Mouse (Mus musculus) urinary bladder, postnatal 4 days (tissue): ENCODE data around the gene Ric8a.
A peak's percentile ranks its signal among the peaks of the same experiment; 100 is the strongest.

Source experiments
- DNase-seq, 2 experiments: peaks; one replicate each; pipeline ENCODE4 v3.0.0; 2021 to 2022; ENCODE audit warnings: low spot score in 2 of 2

Ric8a gene

DNA sequence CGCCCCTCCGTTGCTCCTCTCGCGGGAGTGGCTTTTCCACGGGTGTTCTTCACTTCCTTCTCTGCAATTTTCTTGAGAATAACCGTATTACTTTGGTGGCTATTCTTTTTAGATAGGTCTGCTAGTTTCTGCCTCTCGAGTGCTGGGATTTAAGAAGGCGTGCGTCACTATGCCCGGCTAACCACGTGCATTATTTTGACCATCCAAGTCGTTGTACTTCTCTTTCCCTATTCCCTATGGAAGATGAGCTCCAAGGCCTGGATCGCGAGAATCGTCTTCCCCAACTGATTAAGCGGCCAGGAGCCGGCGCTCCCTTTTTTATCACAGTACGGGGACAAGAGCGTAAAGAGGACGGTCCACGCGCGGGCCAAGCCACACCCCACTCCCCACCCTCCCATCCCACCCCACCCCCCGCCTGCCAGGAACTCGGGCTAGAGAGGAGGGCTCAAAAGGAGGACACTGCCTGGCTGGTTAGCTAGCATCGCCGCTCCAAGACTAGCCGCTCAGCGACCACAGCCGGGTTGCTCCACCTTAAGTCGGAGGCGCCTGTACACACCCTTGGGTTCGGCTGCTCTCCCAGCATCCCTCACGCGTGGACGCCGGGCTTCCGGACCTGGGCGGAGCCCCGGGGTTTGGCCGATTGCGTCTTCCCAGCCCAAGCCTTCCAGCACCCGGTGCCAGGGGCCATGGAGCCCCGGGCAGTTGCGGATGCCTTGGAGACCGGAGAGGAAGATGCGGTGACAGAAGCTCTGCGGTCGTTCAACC, at the start of gene Ric8a:
Gene Ric8a (plus strand): TSS at position 173 of the 765 bp plus-strand sequence.
- DNase-seq, result peak; percentile 87 to 89

DNA sequence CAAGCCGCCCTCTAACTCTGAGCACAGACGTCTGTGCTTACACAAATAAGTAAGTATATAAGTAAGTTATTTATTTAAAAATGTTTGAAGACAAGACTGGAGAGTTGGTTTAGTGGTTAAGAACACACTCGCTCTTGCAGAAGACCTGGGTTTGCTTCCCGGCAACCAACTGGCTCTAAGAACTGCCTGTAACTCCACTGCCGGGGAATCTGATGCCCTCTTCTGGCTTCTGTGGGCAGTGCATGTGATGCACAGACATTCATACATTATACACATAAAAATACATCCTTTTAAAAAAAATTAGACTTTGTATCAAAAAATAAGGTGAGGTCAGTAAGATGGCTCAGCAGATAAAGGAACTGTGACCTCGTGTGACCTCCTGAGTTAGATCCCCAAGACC, 46.3 kb upstream of the Ric8a start:
- no peak for DNase-seq

DNA sequence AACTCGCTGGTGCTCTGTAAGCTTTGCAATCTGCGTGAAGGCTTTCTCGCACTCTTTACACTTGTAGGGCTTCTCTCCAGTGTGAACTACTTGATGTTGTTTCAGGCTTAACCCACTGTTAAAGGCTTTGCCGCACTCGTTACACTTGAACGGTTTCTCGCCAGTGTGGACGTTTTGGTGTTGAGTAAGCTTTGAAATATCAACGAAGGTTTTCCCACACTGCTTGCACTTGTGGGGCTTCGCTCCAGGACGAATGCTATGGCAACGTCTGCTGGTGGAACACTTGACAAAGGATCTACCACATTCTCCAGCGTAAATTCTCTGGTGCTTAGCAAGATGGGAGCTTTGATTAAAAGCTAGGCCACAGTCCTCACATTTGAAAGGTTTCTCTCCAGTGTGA, 45.0 kb upstream of the Ric8a start:
- DNase-seq, result no peak

DNA sequence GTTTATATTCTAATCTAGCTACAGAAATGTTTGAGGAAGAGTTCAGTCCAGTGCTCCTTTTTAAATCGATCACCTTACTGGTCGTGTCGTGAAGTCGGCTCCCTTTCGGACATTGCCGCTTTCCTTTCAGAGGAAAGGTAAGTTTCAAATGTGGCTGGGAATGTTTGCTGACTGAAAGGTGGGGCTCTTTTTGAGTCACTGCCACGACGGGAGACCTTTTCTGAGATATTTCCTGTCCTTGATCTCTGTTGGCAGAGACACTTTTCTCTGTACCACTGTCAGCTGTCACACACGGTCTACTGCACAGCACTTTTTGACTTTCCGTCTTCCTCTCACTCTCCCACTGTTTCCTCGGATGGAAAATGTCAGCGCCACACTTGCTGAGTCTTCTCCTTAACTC, 43.9 kb upstream of the Ric8a start:
- DNase-seq, result no peak

DNA sequence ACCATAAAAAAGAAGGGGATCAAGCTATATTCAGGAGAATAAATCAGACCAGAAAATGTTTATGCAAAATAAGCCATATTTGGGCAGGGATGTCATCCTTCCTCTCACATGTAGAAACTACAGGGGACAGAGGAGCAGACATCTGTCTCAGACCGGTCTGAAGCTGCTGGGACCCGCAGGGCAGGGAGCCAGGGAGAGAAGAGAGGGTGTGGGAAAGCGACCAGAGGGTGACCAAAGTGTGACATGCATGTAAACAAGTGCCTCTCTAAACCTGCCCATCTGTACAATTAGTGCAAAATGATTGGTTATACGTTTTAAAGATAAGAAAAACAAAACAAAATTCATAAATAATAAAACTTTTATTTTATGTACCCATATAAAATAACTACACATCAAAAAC, 36.6 kb upstream of the Ric8a start:
- no peak for DNase-seq

DNA sequence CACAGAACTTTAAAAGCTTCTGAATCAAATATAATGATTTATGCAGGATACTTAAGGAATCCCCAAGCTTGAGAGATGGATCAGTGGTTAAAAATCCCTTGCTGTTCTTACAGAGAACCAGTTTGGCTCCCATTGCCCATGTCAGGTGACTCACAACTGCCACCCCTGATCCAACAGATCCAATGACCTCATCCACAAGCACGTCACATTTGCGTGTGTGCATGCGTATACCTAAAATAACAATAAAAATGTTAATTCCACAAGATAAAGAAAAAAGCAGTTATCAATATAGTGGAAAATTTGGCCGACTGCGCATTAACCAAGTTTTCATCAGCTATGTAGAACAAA, 35.5 kb upstream of the Ric8a start:
- no peak for DNase-seq

DNA sequence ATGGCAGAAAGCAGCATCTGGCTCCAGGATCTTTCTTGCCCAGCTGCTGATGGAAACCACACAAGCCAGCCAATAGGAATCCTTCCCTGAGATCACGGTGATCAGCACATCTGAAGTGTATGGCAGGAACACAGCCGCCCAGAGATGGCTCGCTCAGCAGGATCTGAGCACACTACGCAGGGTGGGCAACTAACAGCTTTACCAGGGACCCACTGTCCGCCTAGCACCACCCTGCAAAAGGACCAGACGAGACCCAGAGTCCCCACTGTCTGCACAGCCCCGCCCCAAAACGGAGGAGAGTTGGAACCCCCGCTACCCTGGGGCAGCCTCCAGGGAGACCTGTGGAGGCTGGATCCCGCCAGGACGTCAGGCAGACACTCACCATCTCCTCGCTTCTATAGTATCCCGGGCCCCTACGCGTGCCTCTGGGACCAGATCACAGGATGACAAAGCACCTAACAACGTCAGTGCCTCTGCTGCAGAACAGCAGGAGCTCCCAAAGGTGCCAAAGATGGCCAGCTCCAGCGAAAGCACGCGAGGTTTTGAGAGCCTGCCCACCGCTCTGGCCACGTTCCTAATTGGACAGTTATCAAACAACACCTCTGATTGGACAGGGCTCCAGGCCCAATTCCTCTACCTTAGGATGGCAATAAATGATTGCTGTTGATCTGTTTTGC, 35.0 kb upstream of the Ric8a start, which contains the start of gene Zfp941:
Gene Zfp941 (minus strand): TSS at position 526 of the 677 bp plus-strand sequence.
- peak in 1 of 2 experiments; percentile 61 for DNase-seq

DNA sequence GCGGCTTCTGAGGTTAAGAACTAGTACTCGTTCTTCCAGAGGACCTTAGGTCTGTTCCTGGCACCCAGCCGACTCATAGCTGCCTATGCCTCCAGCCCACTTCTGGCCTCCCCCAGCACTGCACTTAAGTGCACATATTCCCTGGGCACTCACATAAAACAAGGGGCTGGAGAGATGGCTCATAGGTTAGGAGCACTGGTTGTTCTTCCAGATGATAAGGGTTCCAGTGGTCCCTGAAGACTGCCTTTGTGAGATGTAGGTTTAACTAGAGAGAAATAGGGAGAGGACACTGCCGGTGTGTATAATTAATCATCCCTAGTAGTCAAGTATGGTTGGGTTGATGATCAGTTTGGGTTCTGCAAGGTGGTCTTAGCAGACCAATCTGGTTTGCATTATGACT, 34.0 kb upstream of the Ric8a start:
- peak in 1 of 2 experiments; percentile 52 for DNase-seq

DNA sequence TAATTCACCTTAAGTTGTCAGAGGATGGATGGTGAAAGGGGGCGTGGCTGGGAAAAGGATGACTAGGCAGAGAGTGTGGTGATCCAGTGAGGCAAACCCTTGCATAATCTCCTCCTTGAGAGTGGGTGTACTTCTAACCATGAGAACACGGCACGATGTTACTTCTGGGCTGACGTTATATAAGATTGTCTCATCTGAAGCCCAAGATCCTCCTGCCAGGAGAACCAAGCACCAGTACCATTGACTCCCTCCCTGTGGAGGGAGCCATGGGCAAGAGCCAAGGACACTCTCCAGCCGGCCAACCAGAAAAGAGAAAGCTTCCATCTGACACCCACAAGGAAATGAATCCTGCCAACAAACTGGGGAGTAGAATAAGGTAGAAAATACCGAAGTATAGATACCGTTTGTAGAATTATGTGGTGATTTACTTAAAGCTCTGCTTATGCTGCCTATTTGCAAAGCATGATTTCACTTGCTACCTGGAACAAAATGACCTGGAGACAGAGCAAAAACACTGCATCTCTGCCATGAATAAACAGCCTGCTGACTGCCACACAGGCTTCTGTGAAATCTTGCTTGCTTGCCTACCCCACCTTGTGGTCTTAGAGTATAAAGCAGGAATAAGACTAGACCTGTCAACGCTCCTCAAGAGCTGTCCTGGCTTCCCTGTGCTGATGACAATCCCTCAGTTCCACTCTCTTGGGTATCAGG, 28.4 kb upstream of the Ric8a start:
- peak in 1 of 2 experiments; percentile 52 for DNase-seq

DNA sequence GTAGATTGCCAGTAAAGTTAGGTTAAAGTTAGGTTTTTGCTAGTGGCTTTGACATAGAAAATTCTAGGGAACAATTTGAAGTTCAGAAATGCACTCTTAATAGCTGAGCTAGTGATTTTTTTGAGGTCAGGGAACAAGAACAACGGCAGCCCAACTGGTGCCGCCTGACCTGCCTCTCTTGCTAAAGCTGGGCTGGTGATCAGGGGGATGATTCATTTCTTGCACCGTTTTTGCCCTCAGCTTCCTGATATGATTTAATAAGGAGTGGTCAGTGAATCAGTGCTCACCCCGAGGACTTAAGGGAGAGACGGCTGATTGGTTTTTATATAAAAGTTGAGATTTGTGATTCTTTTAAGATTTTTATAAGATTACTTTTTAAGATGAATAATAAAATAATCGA, 25.3 kb upstream of the Ric8a start:
- no peak for DNase-seq

DNA sequence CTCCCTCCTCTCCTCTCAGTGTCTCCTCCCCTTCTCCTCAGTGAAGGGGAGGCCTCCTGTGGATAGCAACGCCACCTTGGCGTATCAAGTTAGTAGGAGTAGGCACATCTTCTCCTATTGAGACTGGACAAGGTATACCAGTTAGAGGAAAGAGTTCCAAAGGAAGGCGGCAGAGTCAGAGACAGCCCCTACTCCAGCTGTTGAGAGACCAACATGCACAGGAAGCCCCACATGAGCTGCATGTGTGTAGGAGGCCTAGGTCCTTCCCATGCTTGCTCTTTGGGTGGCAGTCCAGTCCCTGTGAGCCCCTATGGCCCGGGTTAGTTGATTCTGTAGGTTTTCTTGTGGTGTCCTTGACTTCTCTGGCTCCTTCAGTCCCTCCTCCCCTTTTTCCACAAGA, 23.4 kb upstream of the Ric8a start:
- DNase-seq, result peak in 1 of 2 experiments; percentile 32

DNA sequence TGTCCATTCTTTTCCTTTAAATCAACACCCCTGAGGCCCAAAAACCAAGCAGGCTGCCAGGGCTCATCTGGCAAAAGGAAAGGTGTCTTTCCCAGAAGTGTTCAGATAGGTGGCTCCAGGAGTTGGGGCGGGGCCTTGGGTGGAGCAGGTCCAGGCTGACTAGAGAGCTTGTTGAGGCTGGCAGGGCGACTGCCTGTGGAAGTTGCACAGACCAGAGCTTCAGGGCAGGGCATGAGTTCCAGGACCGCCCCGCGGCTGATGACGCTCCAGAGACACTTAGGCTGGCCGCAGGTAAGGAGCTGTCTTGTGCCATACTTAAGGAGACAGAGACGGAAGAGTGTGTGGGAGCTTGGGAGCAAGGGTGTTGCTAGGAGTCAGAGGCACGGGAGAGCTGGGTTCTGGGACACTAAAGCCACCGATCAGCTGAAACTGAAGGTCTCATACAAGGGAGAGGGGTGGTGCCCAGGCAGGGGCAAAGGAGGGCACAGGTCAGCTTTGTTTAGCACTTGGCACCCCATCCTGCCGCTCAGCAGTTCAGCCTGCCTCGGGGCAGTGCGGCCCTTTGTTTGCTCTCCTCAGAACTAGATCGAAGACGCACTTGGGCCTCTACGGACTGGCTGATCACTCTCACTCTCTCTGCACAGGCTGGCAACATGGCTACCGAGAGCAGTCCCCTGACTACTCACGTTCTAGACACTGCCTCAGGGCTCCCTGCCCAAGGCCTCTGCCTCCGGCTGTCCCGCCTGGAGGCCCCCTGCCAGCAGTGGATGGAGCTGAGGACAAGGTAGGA, 21.6 kb upstream of the Ric8a start, which contains the start of gene Urah:
Gene Urah (plus strand): TSS at position 51 of the 790 bp plus-strand sequence.
- peak; percentile 33 to 60 for DNase-seq

DNA sequence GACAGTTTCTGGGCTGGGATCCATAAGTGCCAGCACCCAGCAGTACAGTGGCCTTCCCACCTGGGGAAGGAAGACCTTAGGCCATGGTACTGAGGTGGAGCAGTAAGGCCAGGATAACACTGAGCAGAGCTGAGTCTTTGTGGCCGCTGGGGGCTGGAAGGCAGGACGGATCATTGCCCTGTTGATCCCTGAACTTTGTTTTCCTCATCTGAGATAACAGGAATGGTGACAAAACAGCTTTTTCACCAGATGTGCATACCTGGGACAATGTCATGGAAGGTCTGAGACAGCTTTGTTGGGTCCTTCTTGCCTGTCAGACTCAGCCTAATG, 21.0 kb upstream of the Ric8a start:
- DNase-seq, result no peak

DNA sequence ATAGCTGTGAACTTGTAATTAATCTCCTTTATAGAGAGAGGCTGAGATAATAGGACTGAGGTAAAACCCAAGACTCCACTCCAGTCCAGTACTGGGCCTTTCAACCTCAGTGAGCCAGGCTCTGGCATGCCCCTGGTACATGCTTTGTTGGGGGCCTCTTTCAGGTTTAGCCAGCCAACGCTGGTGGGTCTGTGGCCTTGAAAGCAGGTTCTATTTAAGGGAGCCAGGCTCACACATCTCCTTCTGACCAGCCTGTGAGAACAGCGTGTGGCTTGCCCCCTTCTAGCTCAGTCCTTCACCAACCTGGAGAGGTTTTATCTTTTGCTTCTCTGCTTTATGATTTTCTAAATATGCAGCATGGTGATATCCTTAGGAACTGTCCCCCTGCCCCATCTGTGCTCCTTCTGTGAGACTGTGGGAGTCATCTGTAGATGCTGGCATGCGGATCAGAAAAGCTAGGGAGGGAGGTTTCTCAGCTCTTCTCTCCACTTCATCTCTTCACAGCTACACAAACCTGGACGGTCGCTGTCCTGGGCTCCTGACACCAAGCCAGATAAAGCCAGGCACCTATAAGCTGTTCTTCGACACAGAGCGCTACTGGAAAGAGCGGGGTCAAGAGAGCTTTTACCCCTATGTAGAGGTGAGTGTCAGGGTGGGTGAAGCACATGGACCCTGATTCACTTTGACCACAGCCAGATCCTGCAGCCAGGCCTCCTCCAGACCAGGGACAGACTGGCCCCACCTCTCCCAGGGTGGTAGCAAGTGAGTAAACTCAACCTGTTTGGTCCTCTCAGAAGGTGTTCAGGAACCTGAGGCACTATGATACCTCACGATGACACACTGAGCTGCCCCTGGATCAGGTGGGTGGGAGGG, 20.3 kb upstream of the Ric8a start:
- peak in 1 of 2 experiments; percentile 57 for DNase-seq

DNA sequence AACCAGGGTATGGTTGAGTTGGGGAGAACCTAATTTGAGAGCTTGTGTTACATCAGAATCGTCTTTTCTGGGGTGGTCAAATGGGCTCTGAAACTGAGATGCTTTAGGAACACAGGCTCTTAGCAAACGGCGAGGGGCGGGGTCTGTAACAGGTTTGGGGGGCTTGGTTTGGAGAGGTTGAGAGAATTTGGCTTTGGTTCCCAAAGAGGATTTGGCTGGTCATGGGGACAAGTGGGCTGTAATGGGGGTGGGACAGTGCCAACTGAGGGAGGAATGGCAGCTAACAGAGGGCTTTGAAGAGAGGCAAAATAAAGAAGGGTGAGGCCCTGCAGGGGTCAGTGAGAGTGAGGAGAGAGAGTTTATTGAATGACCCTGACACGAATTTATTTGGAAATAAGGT, 17.2 kb upstream of the Ric8a start:
- peak in 1 of 2 experiments; percentile 56 for DNase-seq

DNA sequence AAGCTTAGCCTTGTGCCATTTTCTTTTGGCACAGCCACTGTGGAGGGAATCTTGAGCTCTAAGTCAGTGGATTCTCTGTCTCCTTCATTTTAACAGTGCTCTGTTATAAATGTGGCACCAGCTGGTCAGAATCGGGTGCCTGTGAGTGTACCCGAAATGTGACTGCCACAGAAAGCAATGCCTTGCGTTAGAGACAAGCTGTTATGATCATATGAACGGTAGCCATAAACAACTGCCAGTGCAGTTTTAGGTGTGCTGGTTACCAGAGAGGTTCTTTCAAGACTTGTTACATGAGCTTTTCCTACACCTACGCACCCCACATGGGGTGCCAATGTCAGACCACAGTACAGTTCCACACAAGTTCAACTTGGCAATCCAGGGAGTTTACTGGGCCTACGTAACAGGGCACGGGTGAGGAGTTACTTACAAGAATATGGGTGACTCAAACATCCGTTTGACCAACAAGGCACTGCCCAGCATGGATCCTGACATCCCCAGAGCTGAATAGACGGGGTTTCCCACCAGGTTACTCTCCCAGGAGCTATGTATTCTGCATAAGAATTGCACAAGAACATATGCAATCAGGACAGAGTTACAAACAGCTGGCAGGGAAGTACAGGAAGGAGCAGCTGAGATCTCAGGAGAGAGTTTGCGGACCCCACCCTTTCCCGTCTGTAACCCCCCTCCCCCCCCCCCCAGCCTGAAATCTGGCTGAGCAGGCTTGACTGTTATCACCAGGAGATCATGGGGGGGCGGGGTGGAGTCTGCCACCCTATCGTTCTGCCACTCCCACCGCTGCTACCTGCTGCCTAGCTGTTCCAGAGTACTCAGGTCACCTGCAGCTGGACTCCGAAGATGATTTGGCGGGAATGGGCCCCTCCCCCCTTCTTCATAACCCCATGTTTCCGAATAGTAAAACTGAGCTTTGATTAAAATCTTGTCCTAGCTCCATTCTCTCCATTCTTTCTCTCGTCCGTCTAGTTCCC, 15.7 kb upstream of the Ric8a start:
- peak in 1 of 2 experiments; percentile 33 for DNase-seq

DNA sequence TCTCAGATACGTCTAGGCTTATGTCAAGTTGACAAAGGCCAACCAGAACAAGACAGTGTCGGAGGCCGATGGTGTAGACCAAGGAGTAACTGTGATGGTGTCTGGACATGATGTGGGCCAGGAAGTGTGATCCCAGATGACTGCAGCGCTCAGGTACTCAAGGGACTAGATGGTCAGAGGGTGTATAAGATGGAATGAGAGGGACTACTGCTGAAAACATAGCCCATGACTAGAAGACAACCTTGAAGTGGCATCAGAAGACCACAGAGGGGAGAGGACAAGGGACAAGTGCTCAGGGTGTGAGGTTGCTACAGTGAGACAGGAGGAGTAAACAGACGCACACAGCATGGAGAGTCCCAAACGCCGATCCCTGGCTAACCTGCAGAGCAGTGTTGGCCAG, 13.0 kb upstream of the Ric8a start:
- DNase-seq, result no peak

DNA sequence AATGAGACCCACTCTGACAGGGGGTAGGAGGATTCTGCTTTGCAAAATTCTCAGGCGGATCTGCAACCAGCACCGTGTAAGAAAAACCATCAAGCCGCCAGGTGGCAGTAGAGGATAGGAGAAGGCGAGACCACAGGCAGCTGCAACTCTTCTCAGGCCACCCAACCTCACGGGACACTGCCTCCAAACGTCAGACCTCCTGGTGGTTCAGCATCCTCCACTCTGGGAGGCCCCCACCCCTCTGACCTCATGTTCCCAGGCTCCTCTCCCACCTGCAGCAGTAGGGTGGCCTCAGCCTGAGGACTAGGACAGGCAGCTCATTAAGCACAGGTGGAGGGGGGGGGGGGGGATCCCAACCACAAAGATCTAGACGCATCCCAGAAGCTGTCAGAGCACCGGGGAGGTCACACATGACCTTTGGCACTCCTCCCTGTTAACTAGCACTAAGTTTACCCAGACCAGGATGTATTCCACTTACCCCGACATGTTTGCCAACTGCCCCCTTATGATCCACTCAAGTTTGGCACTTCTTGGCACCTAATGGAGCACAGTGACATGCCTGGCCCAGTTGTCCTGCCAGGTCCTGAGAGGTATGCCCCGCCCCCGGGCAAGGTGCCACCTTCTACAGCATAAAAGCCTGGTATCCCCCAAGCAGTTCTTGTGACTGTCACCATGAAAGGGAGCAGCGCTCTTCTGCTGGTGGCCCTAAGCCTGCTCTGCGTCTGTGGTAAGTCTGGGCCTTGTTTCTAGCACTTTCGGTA, 11.7 kb upstream of the Ric8a start, which contains the start of gene Scgb1c1:
Gene Scgb1c1 (plus strand): TSS at position 643 of the 761 bp plus-strand sequence.
- DNase-seq, result peak; percentile 81 to 97

DNA sequence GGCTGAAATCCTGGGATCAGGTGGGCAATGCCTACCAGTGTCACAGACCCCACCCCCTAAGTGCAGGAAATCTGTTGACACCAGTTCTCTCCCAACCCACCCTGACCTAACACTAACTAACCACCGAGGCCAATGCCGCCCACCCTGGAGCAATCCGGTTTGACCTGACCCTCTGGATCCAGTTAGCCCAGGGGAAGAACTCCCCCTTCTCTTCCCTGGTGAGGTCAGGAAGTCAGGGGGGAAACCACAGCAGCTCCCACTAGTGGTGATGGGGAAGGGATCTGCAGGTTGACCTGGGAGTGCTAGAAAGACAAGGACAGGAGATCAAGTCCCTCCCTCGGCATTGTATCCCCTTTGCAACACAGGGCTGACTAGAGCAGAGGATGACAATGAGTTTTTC, 11.1 kb upstream of the Ric8a start:
- DNase-seq, result no peak
